Mouse (Mus musculus): ENCODE data around the gene Dnah3.

DNA sequence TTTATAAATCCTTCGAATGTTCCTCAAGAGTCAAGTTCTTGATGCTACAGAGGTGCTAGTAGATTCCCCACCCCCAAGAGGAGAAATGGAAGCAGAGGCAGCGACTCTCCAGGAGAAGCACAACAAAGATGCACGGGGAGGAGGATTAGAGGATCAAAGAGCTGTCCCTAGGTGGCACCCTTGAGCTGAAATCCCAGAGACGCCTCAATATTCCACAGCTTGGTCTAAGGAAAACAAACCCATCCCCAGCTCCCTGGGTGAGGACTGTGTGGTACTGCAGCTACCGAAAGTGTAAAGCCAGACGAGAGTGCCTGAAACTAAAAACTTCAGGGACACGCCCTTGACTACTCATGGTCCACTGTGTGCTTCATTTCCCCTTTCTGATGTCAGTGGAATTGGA, 2.8 kb upstream of the Dnah3 start:
- no peak for TF ChIP-seq CTCF (IDR thresholded peaks at IDR 0.05; ENCODE audit: low read depth, low read length)
- no peak for TF ChIP-seq TAL1 (conservative IDR thresholded peaks at IDR 0.05; ENCODE audit: low read depth, low read length)

All from G1E (cell line).